Mouse (Mus musculus): ENCODE results near the gene Nr2f2. TPM values are rescaled to one million over a fixed set of nuclear protein-coding genes. Genes with fewer than 3 reads are reported as not detected.
A peak's percentile ranks its signal among the peaks of the same experiment; 100 is the strongest.

Nr2f2 gene
- polyA plus RNA-seq, 1 experiment from 2014 or later, result 203 TPM

DNA sequence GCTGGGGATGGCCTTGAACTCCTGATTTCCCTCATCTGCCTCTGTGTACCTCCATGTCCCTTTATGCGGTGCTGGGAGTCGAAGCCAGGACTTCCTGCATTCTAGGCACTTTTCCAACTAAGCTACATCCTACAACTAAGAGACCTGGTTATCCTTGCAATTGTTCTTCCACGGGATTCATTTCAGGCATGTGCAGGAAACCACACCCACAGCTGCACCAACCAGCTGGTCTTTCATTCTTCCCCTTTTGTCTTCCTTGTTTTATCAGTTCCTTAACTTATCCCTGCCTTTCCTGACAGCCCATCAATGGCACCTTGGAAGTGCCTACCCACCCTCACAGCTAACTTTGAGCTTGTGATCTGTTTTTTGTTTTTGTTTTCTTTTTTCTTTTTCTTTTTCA lies 42.3 kb upstream of the Nr2f2 start:
- no peak overlapping the region for H3K4me3 ChIP-seq (replicated peaks; ENCODE audit: low read depth, low read length)
- no peak overlapping the region for H3K27ac ChIP-seq
- WGBS, result 62% methylated on average over 3 of the region's 3 CpGs
- TF ChIP-seq CTCF (IDR thresholded peaks at IDR 0.05; ENCODE audit: low read depth), result no peak
- ATAC-seq (replicated peaks; ENCODE audit: low FRiP score, low read depth) (no peak), DNase-seq (ENCODE audit: low spot score) (no peak)
- H3K36me3 ChIP-seq (ENCODE audit: insufficient read depth, low read length), result peaks cover 29% of the 10 kb centered on the region
- 0 out of 2 replicates have a peak, but pooled peaks cover 3% of the 10 kb centered on the region for H3K4me1 ChIP-seq (replicated peaks; ENCODE audit: insufficient read depth, low read length)
- H3K4me2 ChIP-seq (ENCODE audit: low read length), result no peak overlapping the region
- no peaks in the 10 kb centered on the region for H3K9me3 ChIP-seq (replicated peaks; ENCODE audit: low read length)
- H3K27me3 ChIP-seq (ENCODE audit: insufficient read depth, low read length), result no peaks in the 10 kb centered on the region
- no peak overlapping the region for H3K9ac ChIP-seq (ENCODE audit: low read depth, low read length)

GRCm38 (mm10) chr7:70407123-70407522 lies 40.6 kb upstream of the Nr2f2 start:
- Histone ChIP-seq H3K4me2 (ENCODE audit: low read length) (peak overlapping the region; percentile 15; the same call in 1 of the 2 replicates), H3K9me3 (replicated peaks; ENCODE audit: low read length) (no peaks in the 10 kb centered on the region), H3K27ac (peak overlapping the region; percentile 47; the same call in 1 of the 2 replicates), H3K27me3 (ENCODE audit: insufficient read depth, low read length) (no peaks in the 10 kb centered on the region), H3K36me3 (ENCODE audit: insufficient read depth, low read length) (peaks cover 25% of the 10 kb centered on the region), H3K4me1 (replicated peaks; ENCODE audit: insufficient read depth, low read length) (0 out of 2 replicates have a peak, but pooled peaks cover 3% of the 10 kb centered on the region), H3K4me3 (replicated peaks; ENCODE audit: low read depth, low read length) (no peak overlapping the region), H3K9ac (ENCODE audit: low read depth, low read length) (no peak overlapping the region)
- peak; percentile 36; the same call in 1 of the 2 replicates for ATAC-seq (replicated peaks; ENCODE audit: low FRiP score, low read depth)
- 46% methylated on average over 11 of the region's 11 CpGs for WGBS
- TF ChIP-seq CTCF (IDR thresholded peaks at IDR 0.05; ENCODE audit: low read depth), result no peak
- peak; percentile 51 for DNase-seq (ENCODE audit: low spot score)

GRCm38 (mm10) chr7:70406527-70406926 lies 40.0 kb upstream of the Nr2f2 start:
- Histone ChIP-seq H3K4me3 (replicated peaks; ENCODE audit: low read depth, low read length) (no peak overlapping the region), H3K4me2 (ENCODE audit: low read length) (no peak overlapping the region), H3K36me3 (ENCODE audit: insufficient read depth, low read length) (peaks cover 25% of the 10 kb centered on the region), H3K27me3 (ENCODE audit: insufficient read depth, low read length) (no peaks in the 10 kb centered on the region), H3K9ac (ENCODE audit: low read depth, low read length) (no peak overlapping the region), H3K4me1 (replicated peaks; ENCODE audit: insufficient read depth, low read length) (0 out of 2 replicates have a peak, but pooled peaks cover 3% of the 10 kb centered on the region), H3K27ac (no peak overlapping the region), H3K9me3 (replicated peaks; ENCODE audit: low read length) (no peaks in the 10 kb centered on the region)
- 82% methylated on average over 11 of the region's 11 CpGs for WGBS
- ATAC-seq (replicated peaks; ENCODE audit: low FRiP score, low read depth) (peak; percentile 29; the same call in 1 of the 2 replicates), DNase-seq (ENCODE audit: low spot score) (no peak)
- no peak for TF ChIP-seq CTCF (IDR thresholded peaks at IDR 0.05; ENCODE audit: low read depth)

GRCm38 (mm10) chr7:70405466-70405865 lies 38.9 kb upstream of the Nr2f2 start:
- WGBS, result 47% methylated on average over 2 of the region's 2 CpGs
- Histone ChIP-seq H3K4me3 (replicated peaks; ENCODE audit: low read depth, low read length) (no peak overlapping the region), H3K27me3 (ENCODE audit: insufficient read depth, low read length) (no peaks in the 10 kb centered on the region), H3K36me3 (ENCODE audit: insufficient read depth, low read length) (peaks cover 27% of the 10 kb centered on the region; the same call in 1 of the 2 replicates), H3K9me3 (replicated peaks; ENCODE audit: low read length) (no peaks in the 10 kb centered on the region), H3K27ac (no peak overlapping the region), H3K9ac (ENCODE audit: low read depth, low read length) (no peak overlapping the region), H3K4me1 (replicated peaks; ENCODE audit: insufficient read depth, low read length) (0 out of 2 replicates have a peak, but pooled peaks cover 3% of the 10 kb centered on the region), H3K4me2 (ENCODE audit: low read length) (no peak overlapping the region)
- no peak for TF ChIP-seq CTCF (IDR thresholded peaks at IDR 0.05; ENCODE audit: low read depth)
- ATAC-seq (replicated peaks; ENCODE audit: low FRiP score, low read depth) (no peak), DNase-seq (ENCODE audit: low spot score) (peak; percentile 49)

DNA sequence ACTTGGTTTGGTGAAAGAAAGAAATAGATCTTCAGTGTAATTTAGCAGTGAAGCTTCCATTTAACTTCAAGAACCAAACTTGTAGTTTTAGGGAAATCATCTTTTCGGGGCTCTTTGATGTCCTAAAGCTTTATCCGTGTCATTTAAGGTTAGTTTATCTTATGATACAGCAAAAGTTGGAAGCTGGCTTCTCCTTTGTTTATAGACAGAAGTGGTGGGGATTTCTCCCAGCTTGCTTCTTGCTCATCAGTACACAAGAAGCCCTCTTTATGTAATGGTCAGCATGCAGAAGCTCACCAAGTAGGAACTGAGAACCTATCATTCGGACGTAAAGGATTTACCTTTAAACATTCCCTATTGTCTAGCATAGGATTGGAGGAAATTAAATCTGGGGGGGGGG lies 16.3 kb upstream of the Nr2f2 start:
- no peak for TF ChIP-seq CTCF (IDR thresholded peaks at IDR 0.05; ENCODE audit: low read depth)
- 89% methylated on average over 4 of the region's 4 CpGs for WGBS
- Histone ChIP-seq H3K36me3 (ENCODE audit: insufficient read depth, low read length) (0 out of 2 replicates have a peak, but pooled peaks cover 3% of the 10 kb centered on the region), H3K27ac (no peak overlapping the region), H3K9me3 (replicated peaks; ENCODE audit: low read length) (no peaks in the 10 kb centered on the region), H3K4me2 (ENCODE audit: low read length) (no peak overlapping the region), H3K4me3 (replicated peaks; ENCODE audit: low read depth, low read length) (no peak overlapping the region), H3K27me3 (ENCODE audit: insufficient read depth, low read length) (no peaks in the 10 kb centered on the region), H3K9ac (ENCODE audit: low read depth, low read length) (no peak overlapping the region), H3K4me1 (replicated peaks; ENCODE audit: insufficient read depth, low read length) (0 out of 2 replicates have a peak, but pooled peaks cover 4% of the 10 kb centered on the region)
- no peak for DNase-seq (ENCODE audit: low spot score)
- no peak for ATAC-seq (replicated peaks; ENCODE audit: low FRiP score, low read depth)

DNA sequence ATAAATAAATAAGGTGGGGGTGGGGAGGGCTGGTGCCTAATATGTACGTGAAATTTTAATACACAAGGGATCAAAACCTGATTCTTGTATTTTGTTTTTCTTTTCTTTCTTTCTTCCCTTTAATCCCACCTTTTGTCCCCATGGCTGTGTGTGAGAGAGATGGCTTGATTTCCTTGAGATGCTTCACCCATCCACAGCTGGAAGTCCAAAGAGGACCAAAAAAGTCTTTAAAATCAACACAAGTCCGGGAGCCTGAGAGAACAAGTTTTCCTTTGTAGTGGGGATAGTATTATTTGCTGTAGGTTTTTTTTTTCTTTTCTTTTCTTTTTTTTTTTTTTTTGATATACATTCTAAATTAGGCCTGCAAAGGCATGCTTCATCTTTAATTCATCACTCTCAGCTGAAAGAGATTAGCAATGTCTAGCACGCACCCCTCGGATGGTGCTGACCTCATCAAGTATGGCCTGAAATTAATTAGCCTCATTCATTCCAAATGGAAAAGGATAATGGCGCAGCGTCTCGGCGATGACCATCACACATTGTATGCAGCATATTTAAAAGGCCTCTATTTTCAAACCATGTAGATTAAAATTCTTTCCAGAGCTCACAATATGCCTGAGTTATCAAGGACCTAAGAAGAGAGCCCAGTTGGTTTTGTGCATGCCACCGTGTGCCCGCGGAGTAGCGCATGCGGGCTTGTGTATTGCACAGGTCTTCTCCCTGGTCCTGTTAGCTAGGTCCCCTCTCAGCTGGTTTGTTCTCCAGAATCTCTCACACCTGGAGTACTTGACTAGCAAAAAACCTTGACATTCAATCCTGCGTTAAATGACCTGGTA lies 15.1 kb upstream of the Nr2f2 start:
- Histone ChIP-seq H3K4me2 (ENCODE audit: low read length) (no peak overlapping the region), H3K4me3 (replicated peaks; ENCODE audit: low read depth, low read length) (no peak overlapping the region), H3K9me3 (replicated peaks; ENCODE audit: low read length) (no peaks in the 10 kb centered on the region), H3K27me3 (ENCODE audit: insufficient read depth, low read length) (no peaks in the 10 kb centered on the region), H3K27ac (no peak overlapping the region), H3K36me3 (ENCODE audit: insufficient read depth, low read length) (0 out of 2 replicates have a peak, but pooled peaks cover 3% of the 10 kb centered on the region), H3K9ac (ENCODE audit: low read depth, low read length) (no peak overlapping the region), H3K4me1 (replicated peaks; ENCODE audit: insufficient read depth, low read length) (0 out of 2 replicates have a peak, but pooled peaks cover 4% of the 10 kb centered on the region)
- no peak for TF ChIP-seq CTCF (IDR thresholded peaks at IDR 0.05; ENCODE audit: low read depth)
- ATAC-seq (replicated peaks; ENCODE audit: low FRiP score, low read depth), result no peak
- no peak for DNase-seq (ENCODE audit: low spot score)
- 90% methylated on average over 14 of the region's 14 CpGs for WGBS

Data from kidney, postnatal 0 days (tissue).